Mouse (Mus musculus) bone marrow macrophage, adult 2 months (primary cell): ENCODE measurements around the gene Umodl1. TPM values are rescaled to one million over a fixed set of nuclear protein-coding genes. Genes with fewer than 3 reads are reported as not detected.

Experiments used
- H3K27ac ChIP-seq: 2 replicates; pipeline ENCODE4 v1.5.1; 2012; ENCODE audit warnings: low read depth, low read length; ENCODE audit not compliant: insufficient read depth
- H3K4me1 ChIP-seq: 2 replicates; pipeline ENCODE4 v1.6.1; 2012; ENCODE audit warnings: low read length; ENCODE audit not compliant: control insufficient read depth, insufficient read depth
- H3K4me3 ChIP-seq: 2 replicates; pipeline ENCODE4 v1.5.1; 2012; ENCODE audit warnings: mild to moderate bottlenecking, low read length, moderate library complexity; ENCODE audit not compliant: insufficient read depth
- CTCF ChIP-seq: IDR thresholded peaks from 2 replicates; pipeline ENCODE4 v1.5.1; 2012; ENCODE audit warnings: low read depth, mild to moderate bottlenecking, low read length, moderate library complexity
- POLR2A ChIP-seq: IDR thresholded peaks from 2 replicates; pipeline ENCODE4 v1.6.1; 2012; ENCODE audit warnings: mild to moderate bottlenecking, low read depth, low read length, borderline replicate concordance
- polyA plus RNA-seq: library from polyadenylated mRNA; stranded (reverse); fragments of >200 nt; gene quantifications from 2 replicates; pipeline ENCODE4 v1.2.4, GENCODE M21; 2012; ENCODE audit not compliant: missing spikeins, insufficient read depth, insufficient read length

Umodl1 gene
- polyA plus RNA-seq, 1 experiment, result not detected

DNA sequence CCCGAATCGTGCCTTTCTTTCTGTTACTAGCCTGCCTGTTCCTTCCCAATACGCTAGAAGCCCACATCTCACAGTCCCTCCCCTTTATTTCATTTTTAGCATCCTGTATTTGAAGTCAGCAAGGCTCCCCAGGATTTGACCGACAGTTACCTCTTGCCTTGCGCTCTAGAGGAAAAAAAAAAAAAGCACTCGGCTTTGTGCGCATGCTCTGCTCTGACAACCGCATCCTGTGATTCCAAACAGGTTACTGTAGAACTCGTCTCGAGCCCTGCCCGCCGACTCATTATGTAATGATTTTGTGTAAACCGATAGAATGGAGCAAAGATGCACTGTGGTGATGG is 104.3 kb downstream of the Umodl1 start:
- peak overlapping the region; percentile 97 for H3K4me3 ChIP-seq
- peaks cover 27% of the 10 kb centered on the region for H3K4me1 ChIP-seq
- H3K27ac ChIP-seq, result peak overlapping the region; percentile 94
- TF ChIP-seq CTCF, result no peak
- TF ChIP-seq POLR2A, result no peak

DNA sequence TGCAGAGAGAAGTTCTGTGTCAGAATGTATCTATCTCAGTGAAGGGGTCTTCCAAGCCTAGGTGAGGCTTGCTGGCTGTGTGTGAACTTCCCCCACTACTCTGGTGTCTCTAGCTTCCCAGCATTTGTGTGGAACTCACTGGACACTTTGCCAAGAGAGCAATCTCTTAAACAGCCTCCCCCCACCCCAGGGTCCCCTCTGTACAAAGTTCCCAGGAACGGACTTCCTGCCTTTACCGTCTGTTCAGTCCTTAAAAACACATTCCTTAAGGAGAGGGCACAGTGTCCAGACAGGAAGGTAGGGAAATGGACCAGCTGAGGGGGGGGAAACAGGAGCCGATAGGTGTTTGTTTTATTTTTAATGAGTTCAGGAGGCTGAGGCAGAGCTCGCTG is 105.8 kb downstream of the Umodl1 start:
- TF ChIP-seq CTCF (no peak), POLR2A (no peak)
- Histone ChIP-seq H3K4me3 (peak overlapping the region; percentile 97), H3K4me1 (peaks cover 24% of the 10 kb centered on the region), H3K27ac (peak overlapping the region; percentile 94)

Other genes starting within 250 kb of the Umodl1 start
- not detected in 2 replicates for gene Glp1r, start 52.8 kb upstream of the Umodl1 start, polyA plus RNA-seq
- 56.3 and 61.5 TPM in 2 replicates for gene Abcg1, start 103.0 kb downstream of the Umodl1 start, polyA plus RNA-seq
- not detected in 2 replicates for gene Tff3, start 175.0 kb downstream of the Umodl1 start, polyA plus RNA-seq
- gene Tff2, start 189.6 kb downstream of the Umodl1 start, polyA plus RNA-seq, result not detected in 2 replicates
- gene Tff1, start 210.6 kb downstream of the Umodl1 start, polyA plus RNA-seq, result not detected in 2 replicates
- gene Tmprss3, start 244.3 kb downstream of the Umodl1 start, polyA plus RNA-seq, result not detected in 2 replicates